Mouse (Mus musculus): ENCODE measurements around the gene Psmb11. TPM values are rescaled to one million over a fixed set of nuclear protein-coding genes. Genes with fewer than 3 reads are reported as not detected.

Psmb11 gene
- polyA plus RNA-seq (2012; fragmentation: generic; extraction: Trizol): 0.01 TPM
- long read RNA-seq, experiment 1: 0 reads
- long read RNA-seq, experiment 2: 0 reads

DNA sequence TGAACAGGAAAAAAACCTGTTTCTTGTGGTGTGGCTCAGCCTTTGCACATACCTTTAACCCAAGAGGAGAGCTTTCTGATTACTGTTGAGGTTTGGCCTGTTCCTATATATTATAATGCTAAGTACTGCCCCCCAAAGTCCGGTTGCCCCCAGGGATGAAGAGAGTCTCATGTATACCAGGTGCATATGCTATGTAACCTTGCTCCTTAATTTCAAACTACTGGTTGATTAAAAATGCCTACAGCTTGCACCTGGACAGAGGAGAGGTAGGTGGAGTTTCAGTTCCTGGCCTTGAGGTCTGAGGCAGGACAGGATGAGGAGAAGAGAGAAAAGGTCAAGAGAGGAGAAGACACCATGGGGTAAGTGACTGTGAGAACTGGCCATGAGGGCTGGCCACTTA, at the start of gene Psmb11:
TSS of gene Psmb11 (plus strand) at position 301 of the 400 bp plus-strand sequence.
- Histone ChIP-seq H3K79me3 (ENCODE audit: low read depth) (peaks cover 10% of the 10 kb centered on the region), H3K36me3 (ENCODE audit: control insufficient read depth, insufficient read depth) (peaks cover 3% of the 10 kb centered on the region), H3K79me2 (ENCODE audit: control insufficient read depth, insufficient read depth) (peaks cover 16% of the 10 kb centered on the region), H3ac (ENCODE audit: control insufficient read depth, insufficient read length, low read depth) (no peak within 1 kb of the TSS), H3K4me3 (ENCODE audit: insufficient read depth, poor library complexity, severe bottlenecking) (no peak within 1 kb of the TSS), H3K27me3 (ENCODE audit: control insufficient read depth, insufficient read depth, insufficient read length) (no peaks in the 10 kb centered on the region)
- TF ChIP-seq CTCF (IDR thresholded peaks at IDR 0.05; ENCODE audit: control insufficient read depth, insufficient read depth, insufficient read length) (no peak), FOSL1 (IDR thresholded peaks at IDR 0.05; ENCODE audit: insufficient read depth, low read length, poor library complexity, severe bottlenecking) (no peak), USF1 (IDR thresholded peaks at IDR 0.05; ENCODE audit: low read depth) (no peak), MAX (IDR thresholded peaks at IDR 0.05) (no peak), CEBPB (IDR thresholded peaks at IDR 0.05; ENCODE audit: low read depth) (no peak), MYOG (IDR thresholded peaks at IDR 0.05; ENCODE audit: control insufficient read depth, extremely low read depth, insufficient read length) (no peak)

DNA sequence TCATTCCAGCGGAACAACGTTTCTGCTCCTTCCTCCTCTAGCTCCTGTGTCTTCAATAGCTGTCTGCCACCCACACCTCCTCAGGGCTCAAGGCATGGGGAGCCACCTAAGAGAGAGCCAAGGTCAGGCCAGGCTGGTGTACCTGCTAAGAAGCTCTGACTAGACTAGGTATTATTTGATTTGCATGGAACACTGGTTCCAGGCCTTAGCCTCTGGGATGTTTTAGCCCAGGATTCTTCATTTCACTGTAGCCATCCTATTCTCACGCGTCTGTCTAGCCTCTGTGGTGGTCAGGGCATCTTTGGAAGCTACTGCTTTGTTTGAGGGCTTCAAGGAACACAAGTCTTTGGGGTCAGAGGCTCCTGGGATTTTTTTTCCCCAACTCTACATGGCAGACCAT, 49.1 kb upstream of the Psmb11 start:
- Histone ChIP-seq H3K4me3 (ENCODE audit: insufficient read depth, poor library complexity, severe bottlenecking) (no peak overlapping the region), H3ac (ENCODE audit: control insufficient read depth, insufficient read length, low read depth) (peak overlapping the region; percentile 51), H3K79me3 (ENCODE audit: low read depth) (peaks cover 58% of the 10 kb centered on the region), H3K27me3 (ENCODE audit: control insufficient read depth, insufficient read depth, insufficient read length) (no peaks in the 10 kb centered on the region), H3K79me2 (ENCODE audit: control insufficient read depth, insufficient read depth) (peaks cover 90% of the 10 kb centered on the region), H3K36me3 (ENCODE audit: control insufficient read depth, insufficient read depth) (peaks cover 72% of the 10 kb centered on the region)
- TF ChIP-seq MYOG (IDR thresholded peaks at IDR 0.05; ENCODE audit: control insufficient read depth, extremely low read depth, insufficient read length) (no peak), FOSL1 (IDR thresholded peaks at IDR 0.05; ENCODE audit: insufficient read depth, low read length, poor library complexity, severe bottlenecking) (no peak)

DNA sequence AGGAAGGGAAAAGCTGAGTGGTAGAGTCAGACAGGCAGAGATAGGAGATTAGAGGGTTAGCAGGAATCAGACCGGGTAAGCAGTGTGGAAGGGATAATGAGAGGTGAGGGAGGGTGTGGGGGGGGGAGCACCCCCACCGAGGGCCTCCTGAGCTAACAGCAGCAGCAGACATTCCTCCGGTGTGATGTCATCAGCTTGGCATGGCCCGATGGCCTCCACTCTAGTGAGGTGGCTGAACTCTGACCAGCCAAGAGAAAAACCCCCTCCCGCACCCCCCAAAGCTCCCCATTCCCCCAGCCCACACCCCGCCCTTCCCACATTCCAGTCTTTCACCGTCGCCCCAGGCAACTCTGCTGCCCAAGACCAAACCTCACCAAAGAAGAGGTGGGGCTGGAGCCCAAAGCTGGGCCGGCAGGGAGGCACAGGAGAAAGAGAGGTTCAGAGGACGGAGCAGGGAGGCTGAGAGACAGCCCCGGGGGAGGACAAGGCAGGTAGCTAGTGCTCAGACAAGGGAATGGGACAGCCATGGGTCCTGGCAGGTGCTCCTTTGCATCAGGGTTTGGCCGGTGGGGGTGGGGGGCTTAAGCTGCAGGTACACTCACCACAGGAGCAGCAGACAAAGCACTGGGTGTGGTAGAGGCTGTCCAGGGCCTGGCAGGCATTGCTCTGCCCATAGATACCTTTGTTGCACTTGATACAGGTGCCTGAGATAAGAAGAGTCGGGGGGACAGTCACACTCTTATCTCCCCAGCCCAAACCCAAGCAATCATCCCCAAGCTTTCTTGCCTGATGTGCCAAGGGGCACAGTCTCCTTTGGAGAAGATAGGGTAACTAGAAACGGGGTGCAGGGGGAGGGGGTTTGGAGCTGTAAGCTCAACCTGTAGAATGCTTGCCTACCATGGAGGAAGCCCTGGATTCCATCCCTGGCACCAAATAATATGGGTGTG, 48.2 kb upstream of the Psmb11 start:
- H3K4me3 ChIP-seq (ENCODE audit: insufficient read depth, poor library complexity, severe bottlenecking): peak overlapping the region; percentile 90
- H3K79me3 ChIP-seq (ENCODE audit: low read depth): peaks cover 61% of the 10 kb centered on the region
- H3K27me3 ChIP-seq (ENCODE audit: control insufficient read depth, insufficient read depth, insufficient read length): no peaks in the 10 kb centered on the region
- H3ac ChIP-seq (ENCODE audit: control insufficient read depth, insufficient read length, low read depth): peak overlapping the region; percentile 58
- TF ChIP-seq CEBPB (IDR thresholded peaks at IDR 0.05; ENCODE audit: low read depth) (no peak), MAX (IDR thresholded peaks at IDR 0.05) (peak; percentile 39)
- peaks cover 97% of the 10 kb centered on the region for H3K79me2 ChIP-seq (ENCODE audit: control insufficient read depth, insufficient read depth)
- peaks cover 63% of the 10 kb centered on the region for H3K36me3 ChIP-seq (ENCODE audit: control insufficient read depth, insufficient read depth)

DNA sequence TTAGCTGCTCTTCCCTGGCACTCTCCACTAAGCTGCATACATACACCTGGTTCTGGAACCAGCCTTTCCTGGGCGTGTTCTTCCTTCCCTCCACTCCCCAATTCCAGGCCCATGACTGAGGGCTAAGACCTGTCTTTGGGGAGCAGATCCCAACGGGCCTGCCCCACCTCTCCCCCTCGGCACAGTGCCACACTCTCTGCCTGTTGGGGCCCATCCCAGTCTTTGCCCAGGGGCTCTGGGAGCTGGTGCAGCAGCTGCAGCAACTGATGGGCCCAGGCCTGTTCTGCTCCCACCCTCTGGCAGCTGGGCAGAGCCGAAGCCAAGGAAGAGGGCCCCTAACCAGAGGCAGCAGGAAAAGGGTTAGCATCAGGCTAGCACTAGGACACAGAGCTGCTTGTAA, 47.0 kb upstream of the Psmb11 start:
- H3ac ChIP-seq (ENCODE audit: control insufficient read depth, insufficient read length, low read depth): peak overlapping the region; percentile 83
- peaks cover 61% of the 10 kb centered on the region for H3K79me3 ChIP-seq (ENCODE audit: low read depth)
- TF ChIP-seq CEBPB (IDR thresholded peaks at IDR 0.05; ENCODE audit: low read depth): no peak
- TF ChIP-seq MAX (IDR thresholded peaks at IDR 0.05): peak; percentile 15
- H3K79me2 ChIP-seq (ENCODE audit: control insufficient read depth, insufficient read depth): peaks cover 85% of the 10 kb centered on the region
- peaks cover 51% of the 10 kb centered on the region for H3K36me3 ChIP-seq (ENCODE audit: control insufficient read depth, insufficient read depth)
- peak overlapping the region; percentile 90 for H3K4me3 ChIP-seq (ENCODE audit: insufficient read depth, poor library complexity, severe bottlenecking)
- H3K27me3 ChIP-seq (ENCODE audit: control insufficient read depth, insufficient read depth, insufficient read length): no peaks in the 10 kb centered on the region

DNA sequence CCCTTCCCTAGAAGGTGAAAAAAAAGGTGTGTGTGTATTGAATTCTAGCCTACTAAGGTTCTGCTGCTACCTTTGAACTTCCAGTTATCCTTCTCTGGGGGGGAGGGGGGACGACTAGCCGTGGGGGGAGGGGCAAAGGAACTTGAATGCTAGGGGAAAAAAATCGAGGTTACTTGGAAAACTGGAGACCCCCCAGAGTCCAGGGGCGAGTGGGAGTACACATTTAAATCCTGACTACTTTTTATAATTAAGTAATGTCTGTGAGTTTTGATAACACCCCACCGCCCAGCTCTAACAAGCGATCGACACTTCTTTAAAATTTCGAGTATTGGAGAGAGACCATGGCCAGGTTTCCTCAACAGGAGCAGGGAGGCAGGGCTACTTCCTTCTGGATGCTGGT, 46.2 kb upstream of the Psmb11 start:
- Histone ChIP-seq H3K79me3 (ENCODE audit: low read depth) (peaks cover 59% of the 10 kb centered on the region), H3K79me2 (ENCODE audit: control insufficient read depth, insufficient read depth) (peaks cover 78% of the 10 kb centered on the region), H3K27me3 (ENCODE audit: control insufficient read depth, insufficient read depth, insufficient read length) (no peaks in the 10 kb centered on the region), H3K4me3 (ENCODE audit: insufficient read depth, poor library complexity, severe bottlenecking) (peak overlapping the region; percentile 90), H3ac (ENCODE audit: control insufficient read depth, insufficient read length, low read depth) (peak overlapping the region; percentile 83), H3K36me3 (ENCODE audit: control insufficient read depth, insufficient read depth) (peaks cover 43% of the 10 kb centered on the region)
- TF ChIP-seq MYOG (IDR thresholded peaks at IDR 0.05; ENCODE audit: control insufficient read depth, extremely low read depth, insufficient read length): no peak
- TF ChIP-seq MAX (IDR thresholded peaks at IDR 0.05): no peak
- no peak for TF ChIP-seq FOSL1 (IDR thresholded peaks at IDR 0.05; ENCODE audit: insufficient read depth, low read length, poor library complexity, severe bottlenecking)

DNA sequence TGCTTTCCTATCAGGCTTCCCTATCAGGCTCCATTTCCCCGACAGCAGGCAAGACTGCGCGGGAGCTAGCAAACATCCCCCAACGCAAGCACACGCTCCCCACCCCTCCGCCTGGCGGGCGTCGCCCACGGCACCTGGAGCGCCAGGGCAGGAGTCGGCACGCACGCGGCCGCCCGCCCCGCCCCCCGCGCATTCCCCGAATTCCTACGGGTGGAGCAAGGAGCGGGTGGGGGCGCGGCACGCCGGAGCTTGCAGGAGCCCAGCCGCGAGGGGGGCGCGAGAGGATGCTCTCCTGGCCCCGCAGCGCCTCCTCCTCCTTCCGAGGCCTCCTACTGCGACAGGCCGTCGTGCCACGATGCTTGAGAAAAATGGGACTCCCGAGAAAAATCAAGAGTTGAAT, 45.6 kb upstream of the Psmb11 start:
- TF ChIP-seq MAX (IDR thresholded peaks at IDR 0.05): peak; percentile 90
- TF ChIP-seq CTCF (IDR thresholded peaks at IDR 0.05; ENCODE audit: control insufficient read depth, insufficient read depth, insufficient read length): no peak
- no peak for TF ChIP-seq USF1 (IDR thresholded peaks at IDR 0.05; ENCODE audit: low read depth)
- Histone ChIP-seq H3K79me3 (ENCODE audit: low read depth) (peaks cover 59% of the 10 kb centered on the region), H3ac (ENCODE audit: control insufficient read depth, insufficient read length, low read depth) (peak overlapping the region; percentile 70), H3K36me3 (ENCODE audit: control insufficient read depth, insufficient read depth) (peaks cover 38% of the 10 kb centered on the region), H3K27me3 (ENCODE audit: control insufficient read depth, insufficient read depth, insufficient read length) (no peaks in the 10 kb centered on the region), H3K79me2 (ENCODE audit: control insufficient read depth, insufficient read depth) (peaks cover 73% of the 10 kb centered on the region), H3K4me3 (ENCODE audit: insufficient read depth, poor library complexity, severe bottlenecking) (peak overlapping the region; percentile 90)

Measured in C2C12 (cell line).